Mouse (Mus musculus): ENCODE measurements around the gene Mat1a. TPM values are rescaled to one million over a fixed set of nuclear protein-coding genes. Genes with fewer than 3 reads are reported as not detected.

Gene Mat1a
- polyA plus RNA-seq (2015; fragmentation: Nextera tagmentation; extraction: Ambion mirVana) = 0.32 and 0.55 TPM in 2 replicates

DNA sequence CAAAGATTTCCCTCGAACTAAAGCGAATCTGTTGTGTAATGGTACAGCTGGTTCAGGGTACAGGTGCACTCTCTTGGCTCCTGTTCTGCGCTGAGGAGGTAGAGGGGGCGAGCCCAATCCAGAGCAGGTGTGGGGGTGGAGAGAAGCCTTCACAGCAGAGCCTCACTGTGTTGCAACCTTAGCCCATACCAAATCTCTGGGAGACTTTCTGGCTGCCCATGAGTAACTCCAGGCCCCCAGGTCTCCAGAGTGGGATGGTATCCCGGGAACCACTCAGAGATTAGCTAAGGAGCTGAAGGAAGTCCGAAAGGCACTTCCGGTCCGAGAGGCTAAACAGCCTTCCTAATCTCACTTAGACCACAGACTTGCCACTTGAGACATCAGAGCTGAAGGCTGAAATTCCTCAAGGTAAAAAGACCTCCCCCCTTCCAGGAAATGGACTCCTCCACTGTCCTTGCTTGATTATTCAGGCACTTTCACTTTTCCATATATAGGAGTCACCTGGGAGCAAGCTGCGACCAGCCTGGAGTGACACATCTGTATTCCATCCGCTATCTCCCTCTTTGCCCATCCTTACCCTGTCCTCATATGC, at the start of gene Mat1a:
Gene Mat1a, plus strand, starts transcription at position 183 of the 592 bp plus-strand sequence.

DNA sequence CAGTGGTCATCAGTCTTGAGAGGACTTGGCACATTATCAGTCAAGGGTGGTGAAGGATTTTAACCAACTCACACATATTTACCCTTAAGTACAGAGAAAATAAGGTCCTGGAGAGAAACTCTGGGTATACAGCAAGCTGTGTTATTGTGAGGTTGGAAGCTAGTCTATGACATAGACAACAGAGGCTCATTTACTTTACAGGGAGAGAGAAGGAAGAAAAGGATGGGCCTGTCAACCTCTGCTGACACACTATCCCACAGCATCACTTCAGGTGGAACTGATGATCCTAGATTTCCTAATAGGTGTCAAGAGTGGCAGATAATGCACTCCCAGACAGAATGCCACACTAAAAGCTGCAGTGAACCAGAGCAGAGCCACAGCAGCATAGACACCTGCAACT, 35.7 kb upstream of the Mat1a start, which contains the start of gene Dydc2:
Gene Dydc2, minus strand, starts transcription at position 101 of the 400 bp plus-strand sequence.

DNA sequence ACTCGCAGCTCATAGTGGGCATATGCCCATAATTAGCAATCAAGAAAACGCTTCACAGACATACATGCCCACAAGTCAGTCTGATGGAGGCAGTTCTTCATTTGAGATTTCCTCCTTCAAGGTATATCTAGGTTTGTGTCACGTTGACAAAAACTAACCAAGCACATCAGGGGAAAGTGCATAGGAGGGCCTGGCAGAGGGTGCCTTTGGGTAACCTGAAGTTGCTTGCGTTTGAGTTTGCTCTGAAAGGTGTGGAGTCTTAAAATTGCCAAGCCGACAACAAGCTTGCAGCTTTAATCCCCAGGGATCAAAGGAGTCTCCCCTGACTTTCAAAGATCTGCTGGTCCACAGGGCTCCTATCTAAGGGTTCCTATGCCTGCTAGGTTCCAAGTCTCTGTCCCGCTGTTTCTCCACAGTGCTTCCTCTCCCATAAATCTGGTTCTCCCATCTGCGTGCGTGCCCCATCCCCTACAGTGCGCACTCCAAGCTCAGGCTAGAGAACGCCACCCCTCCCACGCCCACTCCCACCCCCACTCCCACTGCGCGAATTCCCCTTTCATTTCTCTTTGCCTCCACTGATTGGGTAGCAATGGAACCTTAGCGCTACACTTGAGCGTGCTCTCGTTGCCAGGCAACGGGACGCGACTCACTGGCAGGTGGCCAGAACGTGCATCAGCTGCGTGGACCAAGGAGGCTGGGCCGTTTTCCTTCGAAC, 32.4 kb upstream of the Mat1a start, which contains the start of gene Dydc1:
Gene Dydc1, plus strand, starts transcription at position 683 of the 715 bp plus-strand sequence.

DNA sequence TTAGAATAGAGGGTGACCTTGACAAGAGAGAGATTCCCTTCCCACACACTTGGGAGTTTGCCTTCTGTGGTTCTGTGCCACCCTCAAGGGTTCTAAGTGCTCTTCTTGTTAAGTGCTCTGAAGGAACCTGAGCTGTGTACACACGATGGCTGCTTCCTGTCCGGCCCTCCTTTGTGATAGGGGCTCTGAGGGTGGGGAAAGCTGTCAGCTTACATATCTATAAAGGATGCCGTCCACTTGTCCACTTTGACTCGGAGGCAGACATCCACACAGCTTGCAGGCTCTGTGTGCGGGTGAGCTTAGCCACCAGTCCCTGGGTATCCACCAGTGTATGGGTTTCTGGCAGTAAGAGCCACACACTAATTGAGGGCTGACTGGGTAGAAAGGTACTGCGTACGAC, 26.7 kb downstream of the Mat1a start, which contains the start of gene Sftpa1:
Gene Sftpa1, plus strand, starts transcription at position 243 of the 400 bp plus-strand sequence.

DNA sequence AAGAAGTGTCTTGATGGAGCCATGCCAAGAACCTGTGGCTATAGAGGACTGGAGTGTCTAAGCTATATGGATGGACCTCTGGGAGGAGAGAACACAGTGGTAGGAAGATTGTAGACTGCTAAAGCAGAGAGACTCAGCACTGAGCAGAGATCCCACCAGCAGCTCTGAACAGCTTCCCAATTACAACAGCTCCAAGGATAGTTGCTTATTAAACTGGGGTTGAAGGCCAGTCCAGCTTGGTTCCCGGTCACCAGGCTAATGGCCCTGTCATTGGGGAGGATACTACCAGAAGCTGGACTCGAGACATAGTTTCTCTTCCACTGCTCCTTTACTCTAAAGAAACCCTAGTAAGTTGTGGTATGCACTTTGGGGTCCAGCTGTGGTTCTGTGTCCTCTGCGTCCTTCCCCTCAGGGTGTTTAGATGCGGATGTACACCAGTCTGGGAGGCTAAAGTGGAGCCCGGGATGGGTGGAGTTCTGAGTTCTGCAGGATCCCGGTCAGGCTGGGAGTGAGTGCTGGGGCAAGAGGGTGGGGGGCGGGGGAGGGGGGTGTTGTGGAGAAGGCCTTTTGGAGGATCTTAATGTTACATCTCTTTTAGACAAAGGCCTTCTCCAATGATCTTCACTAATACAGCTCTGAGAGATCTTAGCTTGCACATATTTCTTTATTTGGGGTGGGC, 46.5 kb downstream of the Mat1a start, which contains the start of gene Mbl1:
Gene Mbl1, plus strand, starts transcription at position 239 of the 679 bp plus-strand sequence.

Other genes starting within 250 kb of the Mat1a start
- gene Sh2d4b, start 211.8 kb upstream of the Mat1a start, polyA plus RNA-seq (2015; fragmentation: Nextera tagmentation; extraction: Ambion mirVana) = 0.37 and 0.40 TPM in 2 replicates
- 20.7 and 25.4 TPM in 2 replicates for gene Tspan14, start 138.2 kb upstream of the Mat1a start, polyA plus RNA-seq (2015; fragmentation: Nextera tagmentation; extraction: Ambion mirVana)
- gene Fam213a, start 91.2 kb upstream of the Mat1a start, polyA plus RNA-seq (2015; fragmentation: Nextera tagmentation; extraction: Ambion mirVana) = 14.4 and 53.2 TPM in 2 replicates
- gene Dydc2, start 35.8 kb upstream of the Mat1a start, polyA plus RNA-seq (2015; fragmentation: Nextera tagmentation; extraction: Ambion mirVana) = not detected in 2 replicates
- not detected in 2 replicates for gene Dydc1, start 32.1 kb upstream of the Mat1a start, polyA plus RNA-seq (2015; fragmentation: Nextera tagmentation; extraction: Ambion mirVana)
- gene Sftpa1, start 26.7 kb downstream of the Mat1a start, polyA plus RNA-seq (2015; fragmentation: Nextera tagmentation; extraction: Ambion mirVana) = 0.17 and 0.30 TPM in 2 replicates
- gene Mbl1, start 46.4 kb downstream of the Mat1a start, polyA plus RNA-seq (2015; fragmentation: Nextera tagmentation; extraction: Ambion mirVana) = not detected in 2 replicates
- gene Sftpd, start 80.1 kb downstream of the Mat1a start, polyA plus RNA-seq (2015; fragmentation: Nextera tagmentation; extraction: Ambion mirVana) = 0.33 TPM in 1 of 2 replicates, not detected in the other
- gene Gm2832, start 173.8 kb downstream of the Mat1a start, polyA plus RNA-seq (2015; fragmentation: Nextera tagmentation; extraction: Ambion mirVana) = not detected in 2 replicates
- not detected in 2 replicates for gene Gm5798, start 243.6 kb downstream of the Mat1a start, polyA plus RNA-seq (2015; fragmentation: Nextera tagmentation; extraction: Ambion mirVana)

Data from skeletal muscle tissue, postnatal 0 days (tissue).